19 mouse cellular contexts compared by ENCODE assay signal in genomic region chr11:68083562-68083961, GRCm38 (mm10).
DNase-seq lines count a peak whose midpoint lies in the region; ATAC-seq and TF ChIP-seq lines count a peak whose summit lies in the region.
"Had no signal": no experiment of that assay in that cellular context is flagged by ENCODE, and none has a peak within 500 bp of the region (broad histone marks: within the 10 kb centered on the region; RNA-seq: fewer than 3 reads in every experiment).

No protein-coding gene starts in this region.

- no peaks in the 10 kb centered on the region for H3K9me3 ChIP-seq in intestine, embryonic 14.5 days (ENCODE audit: control insufficient read depth, low read length)
- no peaks in the 10 kb centered on the region for H3K9me3 ChIP-seq in intestine, embryonic 15.5 days
- H3K9me3 ChIP-seq: embryonic facial prominence, embryonic 12.5 days; G1E; heart, embryonic 13.5 days; limb, embryonic 15.5 days; stomach, embryonic 15.5 days had no signal

- 52% methylated on average over 6 of the region's 6 CpGs for WGBS in intestine, embryonic 14.5 days
- 48% methylated on average over 6 of the region's 6 CpGs for WGBS in intestine, embryonic 15.5 days

- H3K9ac ChIP-seq in intestine, embryonic 14.5 days (ENCODE audit: low read length), result no peak overlapping the region
- H3K9ac ChIP-seq in intestine, embryonic 15.5 days, result no peak overlapping the region
- H3K9ac ChIP-seq: embryonic facial prominence, embryonic 12.5 days; heart, embryonic 13.5 days; limb, embryonic 15.5 days; stomach, embryonic 15.5 days had no signal

- 0 out of 2 replicates have a peak overlapping the region, but pooled peaks have one; percentile 11 for H3K27ac ChIP-seq in intestine, embryonic 14.5 days (ENCODE audit: low read depth)
- no peak overlapping the region for H3K27ac ChIP-seq in intestine, embryonic 15.5 days
- H3K27ac ChIP-seq in embryonic fibroblast, embryonic 13.5 days (ENCODE audit: insufficient read depth, low read length), result peak overlapping the region; percentile 69
- H3K27ac ChIP-seq: embryonic facial prominence, embryonic 12.5 days; gastrocnemius, adult 2 months; heart, embryonic 13.5 days; limb, embryonic 15.5 days; stomach, embryonic 15.5 days had no signal

- H3K4me1 ChIP-seq in intestine, embryonic 14.5 days (replicated peaks; ENCODE audit: control insufficient read depth, insufficient read depth, low read length), result peaks cover 11% of the 10 kb centered on the region; the same call in 1 of the 2 replicates
- peaks cover 4% of the 10 kb centered on the region; the same call in 1 of the 2 replicates for H3K4me1 ChIP-seq in intestine, embryonic 15.5 days (replicated peaks)
- H3K4me1 ChIP-seq in embryonic fibroblast, embryonic 13.5 days (ENCODE audit: control insufficient read depth, insufficient read depth, low read length), result peaks cover 8% of the 10 kb centered on the region
- H3K4me1 ChIP-seq: embryonic facial prominence, embryonic 12.5 days; heart, embryonic 13.5 days had no signal

- no peak overlapping the region for H3K4me2 ChIP-seq in intestine, embryonic 14.5 days (ENCODE audit: low read length)
- H3K4me2 ChIP-seq in intestine, embryonic 15.5 days (replicated peaks), result no peak overlapping the region
- H3K4me2 ChIP-seq: embryonic facial prominence, embryonic 12.5 days; heart, embryonic 13.5 days; limb, embryonic 15.5 days; stomach, embryonic 15.5 days had no signal

- H3K36me3 ChIP-seq in intestine, embryonic 14.5 days (ENCODE audit: control insufficient read depth, insufficient read depth, low read length), result no peaks in the 10 kb centered on the region
- H3K36me3 ChIP-seq in intestine, embryonic 15.5 days, result no peaks in the 10 kb centered on the region
- H3K36me3 ChIP-seq: embryonic facial prominence, embryonic 12.5 days; limb, embryonic 15.5 days; stomach, embryonic 15.5 days had no signal

- no peak for TF ChIP-seq CTCF in embryonic fibroblast, embryonic 13.5 days (IDR thresholded peaks at IDR 0.05; ENCODE audit: borderline replicate concordance, insufficient read depth, low read length)

- ATAC-seq in intestine, embryonic 14.5 days (replicated peaks; ENCODE audit: low FRiP score, low TSS enrichment, low read depth), result no peak
- ATAC-seq in intestine, embryonic 15.5 days, result no peak

- H3K27me3 ChIP-seq in intestine, embryonic 14.5 days (replicated peaks; ENCODE audit: control insufficient read depth, insufficient read depth, low read length), result no peaks in the 10 kb centered on the region
- H3K27me3 ChIP-seq in intestine, embryonic 15.5 days (replicated peaks), result no peaks in the 10 kb centered on the region
- H3K27me3 ChIP-seq: embryonic facial prominence, embryonic 12.5 days; heart, embryonic 13.5 days; limb, embryonic 15.5 days; stomach, embryonic 15.5 days had no signal

- H3K4me3 ChIP-seq in intestine, embryonic 14.5 days (ENCODE audit: low read depth, low read length), result no peak overlapping the region
- H3K4me3 ChIP-seq in intestine, embryonic 15.5 days (replicated peaks), result no peak overlapping the region
- no peak overlapping the region for H3K4me3 ChIP-seq in embryonic fibroblast, embryonic 13.5 days (ENCODE audit: insufficient read depth, low read length)
- H3K4me3 ChIP-seq: embryonic facial prominence, embryonic 12.5 days; gastrocnemius, adult 2 months; heart, embryonic 13.5 days; limb, embryonic 15.5 days; stomach, embryonic 15.5 days had no signal

- no peak for DNase-seq in intestine, embryonic 14.5 days (ENCODE audit: low spot score)
- DNase-seq in 3T3-L1 (ENCODE audit: low read depth, low spot score) (peak; percentile 89), MN1 (ENCODE audit: low spot score) (peak; percentile 16)
- no peak for DNase-seq in urinary bladder, postnatal 10 days (ENCODE audit: low spot score)
- DNase-seq in gastrocnemius, adult 8-10 months (ENCODE audit: low spot score in 2 of 2), result no peak
- DNase-seq: adrenal gland, adult 2 months; cerebellum, adult 8-10 months; gastrocnemius, adult 2 months; kidney, postnatal 36 days; lung, postnatal 14 days; retina, postnatal 1 day; thymus, adult 2 months had no signal

- TF ChIP-seq POLR2A in embryonic fibroblast, embryonic 13.5 days (IDR thresholded peaks at IDR 0.05; ENCODE audit: low read depth, low read length), result no peak

Comparison
In these comparisons a context has a peak if more than half of its experiments do, and no peak if none do; other contexts are left out.
1. DNase-seq: peak in 3T3-L1 (single experiment) and MN1 (single experiment); none in intestine, embryonic 14.5 days (single experiment), urinary bladder, postnatal 10 days (single experiment) and gastrocnemius, adult 8-10 months (0 of 2).